Mouse (Mus musculus) embryonic facial prominence, embryonic 15.5 days (tissue): ENCODE measurements around the gene Lbx2. TPM values are rescaled to one million over a fixed set of nuclear protein-coding genes. Genes with fewer than 3 reads are reported as not detected.

ENCODE experiments used
- ATAC-seq: fragments of 200-750 bp; cut with Nextera tagmentation; 2 replicates; pipeline ENCODE4 v1.8.0; 2017; ENCODE audit warnings: low read depth, moderate TSS enrichment; ENCODE audit not compliant: insufficient number of reproducible peaks, low FRiP score, low TSS enrichment
- H3K27ac ChIP-seq: fragments of 300-500 bp; sonication (generic); replicated peaks from 2 replicates; pipeline ENCODE4 v1.5.1; 2015; ENCODE audit warnings: mild to moderate bottlenecking, inconsistent platforms
- H3K27me3 ChIP-seq: fragments of 300-500 bp; sonication (generic); 2 replicates; pipeline ENCODE4 v1.6.1; 2015; ENCODE audit warnings: inconsistent platforms
- H3K36me3 ChIP-seq: fragments of 300-500 bp; sonication (generic); 2 replicates; pipeline ENCODE4 v1.6.1; 2015; ENCODE audit warnings: mild to moderate bottlenecking, inconsistent platforms
- H3K4me1 ChIP-seq: fragments of 300-500 bp; sonication (generic); 2 replicates; pipeline ENCODE4 v1.6.1; 2015; ENCODE audit warnings: inconsistent platforms
- H3K4me2 ChIP-seq: fragments of 300-500 bp; sonication (generic); replicated peaks from 2 replicates; pipeline ENCODE4 v1.6.1; 2015; ENCODE audit warnings: mild to moderate bottlenecking, inconsistent platforms
- H3K4me3 ChIP-seq: fragments of 300-500 bp; sonication (generic); replicated peaks from 2 replicates; pipeline ENCODE4 v1.5.1; 2015; ENCODE audit warnings: mild to moderate bottlenecking, inconsistent platforms
- H3K9ac ChIP-seq: fragments of 300-500 bp; sonication (generic); 2 replicates; pipeline ENCODE4 v1.6.1; 2015; ENCODE audit warnings: inconsistent platforms
- H3K9me3 ChIP-seq: fragments of 300-500 bp; sonication (generic); replicated peaks from 2 replicates; pipeline ENCODE4 v1.6.1; 2016; ENCODE audit warnings: inconsistent platforms
- WGBS: fragments of 180-500 bp; shearing (Covaris S2); methylation state at CpG from one replicate; pipeline ENCODE4 v1.1.7; 2015; 5-methylcytosine and 5-hydroxymethylcytosine counted together
- polyA plus RNA-seq: library from polyadenylated mRNA; unstranded; fragments of >200 nt; fragmentation: Nextera tagmentation; extraction: Ambion mirVana; gene quantifications from 2 replicates; pipeline ENCODE4 v1.2.1, GENCODE M21; 2015

The Lbx2 gene
- polyA plus RNA-seq, 1 experiment from 2014 or later: 0.99 TPM

- H3K36me3 ChIP-seq: no peaks in the 10 kb centered on the region
- H3K4me2 ChIP-seq: peak within 1 kb of the TSS; percentile 90
- 31% methylated on average over 5 of the region's 5 CpGs for WGBS
- H3K9me3 ChIP-seq: no peaks in the 10 kb centered on the region
- peak within 1 kb of the TSS; percentile 64 for H3K9ac ChIP-seq
- ATAC-seq: no peak
- H3K4me3 ChIP-seq: peak within 1 kb of the TSS; percentile 84
- H3K4me1 ChIP-seq: peaks cover 30% of the 10 kb centered on the region
- H3K27ac ChIP-seq: peak within 1 kb of the TSS; percentile 85
- H3K27me3 ChIP-seq: no peaks in the 10 kb centered on the region
Measured at GRCm38 (mm10) chr6:83125331-83125730, 39.2 kb downstream of the Lbx2 start, which contains the start of gene Ino80b. Gene Ino80b, minus strand, starts transcription at chr6:83125431.

DNA sequence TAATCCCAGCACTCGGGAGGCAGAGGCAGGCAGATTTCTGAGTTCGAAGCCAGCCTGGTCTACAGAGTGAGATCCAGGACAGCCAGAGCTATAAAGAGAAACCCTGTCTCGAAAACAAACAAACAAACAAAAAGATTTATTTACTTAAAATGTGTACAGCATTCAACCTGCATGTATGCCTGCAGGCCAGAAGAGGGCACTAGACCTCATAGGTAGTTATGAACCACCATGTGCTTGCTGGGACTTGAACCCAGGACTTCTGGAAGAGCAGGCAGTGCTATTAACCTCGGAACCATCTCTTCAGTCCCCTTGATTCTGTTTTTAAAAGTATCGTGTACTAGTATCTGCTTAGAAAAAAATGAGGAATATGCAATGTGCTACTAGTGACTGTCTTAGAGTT is 41.3 kb downstream of the Lbx2 start:
- 95% methylated on average over 5 of the region's 5 CpGs for WGBS
- no peak overlapping the region for H3K9ac ChIP-seq
- no peak for ATAC-seq
- H3K4me2 ChIP-seq: no peak overlapping the region
- no peaks in the 10 kb centered on the region for H3K27me3 ChIP-seq
- H3K4me3 ChIP-seq: no peak overlapping the region
- H3K36me3 ChIP-seq: no peaks in the 10 kb centered on the region
- H3K27ac ChIP-seq: no peak overlapping the region
- H3K9me3 ChIP-seq: no peaks in the 10 kb centered on the region
- peaks cover 18% of the 10 kb centered on the region for H3K4me1 ChIP-seq

DNA sequence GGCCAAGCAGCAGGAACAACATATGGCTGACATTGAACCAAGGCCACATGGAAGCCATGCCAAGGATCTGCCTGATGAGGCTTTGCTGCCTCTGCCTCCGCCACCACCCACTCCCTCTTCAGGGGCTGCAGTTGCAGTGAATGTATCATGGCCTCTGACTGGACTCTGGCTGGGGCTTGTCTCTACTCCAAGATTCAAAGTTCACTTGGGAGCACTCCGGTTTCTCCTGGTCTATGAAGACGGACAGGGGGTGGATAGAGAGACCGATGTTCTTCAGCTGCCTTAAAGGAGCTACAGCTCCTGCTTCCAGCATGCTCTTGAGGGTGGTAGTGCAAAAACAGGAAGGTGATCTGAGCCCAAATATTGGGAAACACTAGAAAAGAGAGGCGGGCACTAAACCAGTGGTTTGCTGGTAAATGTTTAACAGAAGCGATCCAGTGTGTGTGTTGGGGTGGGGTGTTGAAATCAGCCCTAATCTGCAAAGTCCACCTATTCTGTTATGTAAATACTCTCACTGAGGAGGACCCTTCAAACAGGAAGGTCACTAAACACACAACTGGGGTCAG is 45.4 kb downstream of the Lbx2 start:
- no peak for ATAC-seq
- WGBS: 75% methylated on average over 6 of the region's 6 CpGs
- Histone ChIP-seq H3K36me3 (no peaks in the 10 kb centered on the region), H3K9ac (no peak overlapping the region), H3K27me3 (no peaks in the 10 kb centered on the region), H3K9me3 (no peaks in the 10 kb centered on the region), H3K4me3 (no peak overlapping the region), H3K4me2 (no peak overlapping the region), H3K4me1 (peaks cover 18% of the 10 kb centered on the region), H3K27ac (no peak overlapping the region)

DNA sequence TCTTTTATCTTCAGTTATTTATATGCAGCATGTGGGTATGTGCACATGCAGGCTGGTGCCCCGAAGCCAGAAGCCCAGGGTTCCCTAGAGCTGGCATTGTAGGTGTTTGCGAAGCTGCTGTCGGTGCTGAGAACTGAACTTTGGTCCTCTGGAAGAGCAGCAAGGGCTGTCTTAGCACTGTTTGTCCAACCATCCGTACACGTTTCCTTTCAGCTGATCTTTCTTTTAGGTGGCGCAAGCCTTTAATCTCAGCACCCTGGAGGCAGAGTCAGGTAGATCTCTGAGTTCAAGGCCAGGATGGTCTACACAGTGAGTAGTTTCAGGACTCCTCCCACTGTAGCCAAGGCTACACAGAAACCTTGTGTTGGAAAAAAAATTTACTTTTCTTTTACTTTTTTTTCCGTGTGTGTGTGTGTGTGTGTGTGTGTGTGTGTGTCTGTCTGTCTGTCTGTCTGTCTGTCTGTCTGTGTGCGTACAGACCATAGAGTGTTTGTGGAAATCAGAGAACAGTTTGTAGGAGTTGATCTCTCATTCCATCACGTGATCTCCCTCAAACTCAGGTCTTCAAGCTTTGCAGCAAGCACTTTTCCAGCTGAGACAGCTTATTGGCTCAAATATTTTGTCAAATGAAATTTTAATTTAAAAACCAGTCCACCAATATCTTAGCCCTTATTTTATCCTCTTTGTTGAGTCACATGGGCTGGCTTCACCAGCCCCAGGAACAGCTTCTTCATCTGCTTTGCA is 46.2 kb downstream of the Lbx2 start:
- no peaks in the 10 kb centered on the region for H3K36me3 ChIP-seq
- no peak overlapping the region for H3K27ac ChIP-seq
- no peak overlapping the region for H3K9ac ChIP-seq
- H3K9me3 ChIP-seq: no peaks in the 10 kb centered on the region
- H3K4me1 ChIP-seq: peaks cover 22% of the 10 kb centered on the region
- no peak overlapping the region for H3K4me2 ChIP-seq
- H3K27me3 ChIP-seq: no peaks in the 10 kb centered on the region
- ATAC-seq: no peak
- no peak overlapping the region for H3K4me3 ChIP-seq
- 84% methylated on average over 9 of the region's 9 CpGs for WGBS

DNA sequence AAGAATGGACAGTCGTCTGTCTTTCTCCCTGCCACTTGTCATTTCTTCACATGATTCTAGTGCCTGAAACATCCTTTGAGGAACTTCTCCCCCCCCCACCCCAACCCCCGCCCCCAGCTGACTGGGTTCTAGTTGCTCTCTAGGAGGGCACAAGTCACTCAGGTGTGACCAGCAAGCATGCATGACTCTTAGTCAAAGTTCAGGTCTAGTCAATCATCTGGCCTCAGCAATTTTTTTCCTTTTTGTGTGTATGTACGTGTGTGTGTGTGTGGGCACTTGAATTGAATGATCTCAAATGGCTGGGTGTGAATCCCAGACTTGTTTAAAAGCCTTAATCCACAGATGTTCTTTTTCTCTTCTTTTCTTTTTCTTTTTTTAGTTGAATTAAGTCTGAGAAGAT is 48.1 kb downstream of the Lbx2 start:
- Histone ChIP-seq H3K27me3 (no peaks in the 10 kb centered on the region), H3K4me3 (no peak overlapping the region), H3K27ac (no peak overlapping the region), H3K9ac (no peak overlapping the region), H3K4me1 (peaks cover 38% of the 10 kb centered on the region), H3K4me2 (no peak overlapping the region), H3K9me3 (no peaks in the 10 kb centered on the region), H3K36me3 (no peaks in the 10 kb centered on the region)
- no peak for ATAC-seq
- 68% methylated on average over 3 of the region's 3 CpGs for WGBS

- Histone ChIP-seq H3K27me3 (no peaks in the 10 kb centered on the region), H3K9ac (peak within 1 kb of the TSS; percentile 62), H3K36me3 (no peaks in the 10 kb centered on the region), H3K4me2 (peak within 1 kb of the TSS; percentile 72), H3K4me3 (peak within 1 kb of the TSS; percentile 52), H3K27ac (peak within 1 kb of the TSS; percentile 100), H3K9me3 (no peaks in the 10 kb centered on the region), H3K4me1 (peaks cover 46% of the 10 kb centered on the region)
- ATAC-seq: no peak
- 54% methylated on average over 7 of the region's 7 CpGs for WGBS
Measured at GRCm38 (mm10) chr6:83134951-83135513, 48.9 kb downstream of the Lbx2 start, which contains the start of gene Rtkn. Gene Rtkn, plus strand, starts transcription at chr6:83135463.

DNA sequence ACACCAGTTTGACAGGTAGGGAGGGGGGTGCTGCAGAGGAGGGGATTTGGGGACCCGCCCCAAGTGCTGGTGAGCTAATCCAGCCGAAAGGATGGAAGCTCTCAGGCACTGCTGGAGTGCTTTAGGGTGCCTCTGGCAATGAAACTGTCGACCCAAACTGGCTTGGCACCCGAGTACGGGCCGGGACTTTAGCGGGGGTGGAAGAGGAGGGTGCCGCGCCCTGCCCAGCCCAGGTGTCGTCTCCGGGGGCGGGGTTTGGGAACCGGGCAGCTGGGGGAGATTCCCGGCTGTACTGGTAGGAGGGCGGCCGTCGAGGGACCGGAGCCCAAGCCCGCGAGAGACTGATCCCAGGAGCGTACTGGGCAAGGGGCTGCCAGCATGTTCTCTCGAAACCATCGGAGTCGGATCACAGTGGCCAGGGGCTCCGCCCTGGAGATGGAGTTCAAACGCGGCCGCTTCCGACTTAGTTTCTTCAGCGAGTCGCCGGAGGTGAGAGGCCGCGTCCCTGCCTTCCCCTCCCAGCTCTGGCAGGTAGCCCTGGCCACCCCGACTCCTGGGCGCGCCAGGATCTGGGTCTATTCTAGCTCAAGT is 49.5 kb downstream of the Lbx2 start:
- H3K9ac ChIP-seq: peak overlapping the region; percentile 62
- H3K27ac ChIP-seq: peak overlapping the region; percentile 100
- H3K36me3 ChIP-seq: no peaks in the 10 kb centered on the region
- ATAC-seq: no peak
- no peaks in the 10 kb centered on the region for H3K9me3 ChIP-seq
- H3K27me3 ChIP-seq: no peaks in the 10 kb centered on the region
- peak overlapping the region; percentile 52 for H3K4me3 ChIP-seq
- peak overlapping the region; percentile 72 for H3K4me2 ChIP-seq
- 6% methylated on average over 37 of the region's 37 CpGs for WGBS
- peaks cover 48% of the 10 kb centered on the region for H3K4me1 ChIP-seq

DNA sequence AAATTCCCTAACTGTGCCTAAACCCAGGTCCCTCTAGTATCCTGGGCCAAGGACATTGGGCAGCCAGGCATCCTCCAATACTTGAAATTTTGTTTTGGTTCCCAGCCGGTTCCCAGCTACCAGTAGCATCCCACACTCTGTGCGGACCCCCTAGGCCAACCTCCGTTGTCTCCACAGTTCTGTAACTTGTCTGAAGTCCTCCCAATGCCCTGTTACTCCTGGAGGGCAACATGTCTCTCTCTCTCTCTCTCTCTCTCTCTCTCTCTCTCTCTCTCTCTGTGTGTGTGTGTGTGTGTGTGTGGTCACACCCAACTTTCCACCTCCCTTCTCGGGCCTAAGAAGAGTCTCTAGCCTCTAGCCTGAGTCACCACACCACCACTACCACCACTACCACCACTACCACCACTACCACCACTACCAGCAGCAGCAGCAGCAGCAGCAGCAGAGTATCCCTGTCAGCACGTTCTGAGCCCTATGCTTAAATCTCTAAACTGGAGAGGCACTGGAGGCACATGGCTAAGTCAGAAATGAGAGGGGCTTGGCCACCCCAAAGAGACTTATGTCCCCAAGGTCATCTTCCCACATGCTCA is 50.2 kb downstream of the Lbx2 start:
- peak overlapping the region; percentile 62 for H3K9ac ChIP-seq
- no peaks in the 10 kb centered on the region for H3K36me3 ChIP-seq
- peak overlapping the region; percentile 72 for H3K4me2 ChIP-seq
- WGBS: 10% methylated on average over 5 of the region's 5 CpGs
- H3K27me3 ChIP-seq: no peaks in the 10 kb centered on the region
- H3K9me3 ChIP-seq: no peaks in the 10 kb centered on the region
- no peak for ATAC-seq
- peak overlapping the region; percentile 52 for H3K4me3 ChIP-seq
- peaks cover 51% of the 10 kb centered on the region for H3K4me1 ChIP-seq
- H3K27ac ChIP-seq: peak overlapping the region; percentile 100

DNA sequence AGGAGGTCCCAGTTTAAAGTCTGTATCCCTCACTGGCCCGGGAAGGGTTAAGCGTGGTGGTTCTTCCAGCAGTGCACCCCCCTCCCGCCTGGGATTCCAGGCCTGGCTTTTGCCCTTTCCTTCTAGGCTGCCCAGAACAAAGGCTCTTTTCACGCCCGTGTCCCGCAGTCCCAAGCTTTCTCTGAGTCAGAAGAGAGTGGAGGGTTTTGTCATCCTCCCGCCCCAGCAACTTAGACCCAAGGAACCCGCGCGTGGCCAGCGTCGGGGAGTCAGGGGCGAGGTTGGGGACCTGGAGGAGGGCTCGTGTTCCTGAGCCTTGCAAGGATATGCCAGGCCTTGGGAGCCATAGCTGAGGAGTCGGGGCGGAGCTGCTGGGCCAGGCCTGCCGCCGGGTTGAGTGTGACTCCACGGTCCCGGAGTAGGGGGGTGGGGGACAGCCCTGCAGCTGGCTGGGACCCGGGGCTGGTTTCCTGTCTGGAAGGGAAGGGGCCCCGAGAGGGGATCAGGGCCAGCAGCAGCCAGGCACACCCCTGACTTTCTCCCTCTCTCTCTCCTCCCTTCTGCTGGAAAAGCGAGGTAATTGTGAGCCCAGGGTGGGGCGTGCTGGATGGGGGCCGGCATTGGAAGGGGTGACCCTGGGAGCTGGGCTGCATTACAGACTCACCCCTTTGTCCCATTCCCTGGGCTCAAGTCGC is 50.9 kb downstream of the Lbx2 start:
- H3K9me3 ChIP-seq: no peaks in the 10 kb centered on the region
- H3K4me3 ChIP-seq: peak overlapping the region; percentile 52
- under 1% methylated on average over 26 of the region's 26 CpGs for WGBS
- peak overlapping the region; percentile 100 for H3K27ac ChIP-seq
- H3K9ac ChIP-seq: peak overlapping the region; percentile 62
- no peaks in the 10 kb centered on the region for H3K27me3 ChIP-seq
- H3K36me3 ChIP-seq: no peaks in the 10 kb centered on the region
- H3K4me1 ChIP-seq: peaks cover 58% of the 10 kb centered on the region
- peak overlapping the region; percentile 72 for H3K4me2 ChIP-seq
- peak; percentile 85 for ATAC-seq

DNA sequence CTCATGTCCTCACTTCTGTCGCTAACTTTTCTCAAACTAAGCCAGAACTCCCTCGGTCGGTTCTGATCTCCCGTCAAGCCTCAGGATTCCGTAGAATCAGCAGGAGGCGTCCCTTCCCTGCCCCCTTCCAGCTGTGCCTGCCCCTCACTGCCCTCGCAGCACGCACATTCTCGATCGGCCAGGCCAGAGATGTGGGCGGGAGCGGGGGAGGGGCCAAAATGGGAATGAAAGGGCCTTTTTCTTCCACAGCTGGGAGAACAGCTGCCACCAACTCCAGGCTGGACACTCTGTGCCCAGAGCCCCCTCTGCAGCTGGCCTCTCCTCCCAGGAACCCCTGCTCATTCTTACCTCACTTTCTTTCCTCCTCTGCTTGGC is 51.4 kb downstream of the Lbx2 start:
- Histone ChIP-seq H3K27ac (peak overlapping the region; percentile 100), H3K4me1 (peaks cover 63% of the 10 kb centered on the region), H3K4me3 (peak overlapping the region; percentile 52), H3K27me3 (no peaks in the 10 kb centered on the region), H3K36me3 (no peaks in the 10 kb centered on the region), H3K9me3 (no peaks in the 10 kb centered on the region), H3K9ac (peak overlapping the region; percentile 62), H3K4me2 (peak overlapping the region; percentile 72)
- WGBS: under 1% methylated on average over 12 of the region's 12 CpGs
- ATAC-seq: peak; percentile 88
